9 mouse cellular contexts compared by ENCODE assay signal in the genomic region with DNA sequence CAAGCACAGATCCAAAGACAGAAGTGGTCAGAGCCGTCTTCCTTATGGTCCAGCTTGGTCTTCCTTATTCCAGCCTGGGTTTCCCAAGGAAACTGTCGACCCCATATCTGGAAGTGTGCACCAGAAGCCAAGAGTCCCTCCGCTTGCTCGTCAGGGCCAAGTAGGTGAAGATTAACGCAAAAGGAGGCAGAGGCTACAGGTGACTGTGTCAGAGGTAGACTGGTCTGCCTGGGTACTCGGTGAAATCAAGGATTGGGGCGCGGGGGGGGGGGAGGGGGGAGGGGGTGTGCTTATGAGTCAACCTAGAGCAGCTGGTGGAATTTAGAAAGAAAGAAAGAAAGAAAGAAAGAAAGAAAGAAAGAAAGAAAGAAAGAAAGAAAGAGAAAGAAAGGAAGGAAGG. TPM values are rescaled to one million over a fixed set of nuclear protein-coding genes. Genes with fewer than 3 reads are reported as not detected.
A peak's percentile ranks its signal among the peaks of the same experiment; 100 is the strongest.
DNase-seq lines count a peak whose midpoint lies in the region; ATAC-seq and TF ChIP-seq lines count a peak whose summit lies in the region.
"Had no signal": no experiment of that assay in that cellular context is flagged by ENCODE, and none has a peak within 500 bp of the region (broad histone marks: within the 10 kb centered on the region; RNA-seq: fewer than 3 reads in every experiment).

No protein-coding gene starts in this region.

- no peak for TF ChIP-seq CTCF in liver, adult 2 months (IDR thresholded peaks at IDR 0.05; ENCODE audit: low read depth, low read length)
- no peak for TF ChIP-seq CTCF in small intestine, adult 2 months (IDR thresholded peaks at IDR 0.05; ENCODE audit: extremely low read depth, insufficient read length, insufficient replicate concordance, low read depth, low read length)

- H3K27me3 ChIP-seq in liver, adult 2 months (ENCODE audit: control insufficient read depth, insufficient read depth, low read length), result no peaks in the 10 kb centered on the region
- peaks cover 48% of the 10 kb centered on the region for H3K27me3 ChIP-seq in forebrain, embryonic 14.5 days (replicated peaks; ENCODE audit: control insufficient read depth, insufficient read depth, low read length)
- H3K27me3 ChIP-seq in limb, embryonic 13.5 days, result peaks cover 81% of the 10 kb centered on the region
- peaks cover 30% of the 10 kb centered on the region for H3K27me3 ChIP-seq in small intestine, adult 2 months (ENCODE audit: control insufficient read depth, insufficient read depth, low read length)

- peak overlapping the region; percentile 41; the same call in 1 of the 2 replicates for H3K27ac ChIP-seq in liver, adult 2 months (replicated peaks; ENCODE audit: insufficient read depth, low read depth, low read length)
- H3K27ac ChIP-seq in forebrain, embryonic 14.5 days (ENCODE audit: low read depth, low read length), result no peak overlapping the region
- H3K27ac ChIP-seq in limb, embryonic 13.5 days, result no peak overlapping the region
- no peak overlapping the region for H3K27ac ChIP-seq in small intestine, adult 2 months (ENCODE audit: insufficient read depth, low read depth, low read length)

- DNase-seq in liver, adult 2 months (ENCODE audit: extremely low read depth, low read depth, low spot score), result peak; percentile 59
- DNase-seq in liver, result no peak
- no peak for DNase-seq in forebrain, embryonic 14.5 days (ENCODE audit: low spot score)
- no peak for DNase-seq in left cerebral cortex, postnatal 25 days (ENCODE audit: low spot score in 2 of 2)

- H3K9ac ChIP-seq in liver, adult 2 months (ENCODE audit: low read depth, low read length), result peak overlapping the region; percentile 30
- H3K9ac ChIP-seq in forebrain, embryonic 14.5 days (ENCODE audit: low read length), result no peak overlapping the region
- H3K9ac ChIP-seq in limb, embryonic 13.5 days, result no peak overlapping the region

- intact Hi-C loops in left cerebral cortex, postnatal 25 days (cut with DNase I), result loop anchor here (5.0 kb wide), 1 partner anchor 44 kb away; no protein-coding TSS in a partner anchor

- H3K4me1 ChIP-seq in liver, adult 2 months (ENCODE audit: control insufficient read depth, insufficient read depth, low read length), result peaks cover 19% of the 10 kb centered on the region
- peaks cover 13% of the 10 kb centered on the region for H3K4me1 ChIP-seq in forebrain, embryonic 14.5 days (ENCODE audit: control insufficient read depth, insufficient read depth, low read length)
- peaks cover 17% of the 10 kb centered on the region for H3K4me1 ChIP-seq in limb, embryonic 13.5 days
- H3K4me1 ChIP-seq in small intestine, adult 2 months (ENCODE audit: control insufficient read depth, insufficient read depth, insufficient read length, low read length), result peaks cover 3% of the 10 kb centered on the region

- no peaks in the 10 kb centered on the region for H3K79me2 ChIP-seq in liver, adult 2 months (ENCODE audit: control insufficient read depth, insufficient read depth, low read length)

- H3K4me2 ChIP-seq in forebrain, embryonic 14.5 days (ENCODE audit: low read length), result peak overlapping the region; percentile 33; the same call in 1 of the 2 replicates
- H3K4me2 ChIP-seq in limb, embryonic 13.5 days (replicated peaks), result peak overlapping the region; percentile 53

- ATAC-seq in forebrain, embryonic 14.5 days, result no peak
- ATAC-seq in limb, embryonic 13.5 days (ENCODE audit: low FRiP score, low read depth), result no peak
- ATAC-seq in megakaryocyte-erythroid progenitor cell, adult 5-6 weeks (replicated peaks; ENCODE audit: low FRiP score, low TSS enrichment, poor library complexity, severe bottlenecking), result no peak

- no peaks in the 10 kb centered on the region for H3K9me3 ChIP-seq in forebrain, embryonic 14.5 days (replicated peaks; ENCODE audit: control insufficient read depth, low read length)
- no peaks in the 10 kb centered on the region for H3K9me3 ChIP-seq in limb, embryonic 13.5 days

- no peaks in the 10 kb centered on the region for H3K36me3 ChIP-seq in liver, adult 2 months (ENCODE audit: control insufficient read depth, insufficient read depth, low read length)
- H3K36me3 ChIP-seq in forebrain, embryonic 14.5 days (ENCODE audit: control insufficient read depth, insufficient read depth, low read length), result no peaks in the 10 kb centered on the region
- H3K36me3 ChIP-seq in limb, embryonic 13.5 days, result no peaks in the 10 kb centered on the region
- H3K36me3 ChIP-seq in small intestine, adult 2 months (ENCODE audit: control insufficient read depth, insufficient read depth, low read length), result no peaks in the 10 kb centered on the region

- H3K4me3 ChIP-seq in liver, adult 2 months (ENCODE audit: insufficient read depth, low read depth, low read length), result no peak overlapping the region; the same call in 1 of the 2 replicates
- H3K4me3 ChIP-seq in forebrain, embryonic 14.5 days (ENCODE audit: low read depth, low read length), result peak overlapping the region; percentile 9; the same call in 1 of the 2 replicates
- H3K4me3 ChIP-seq in limb, embryonic 13.5 days, result peak overlapping the region; percentile 27
- peak overlapping the region; percentile 23; the same call in 1 of the 2 replicates for H3K4me3 ChIP-seq in small intestine, adult 2 months (ENCODE audit: low read depth, low read length)

- no peak for TF ChIP-seq POLR2A in liver, adult 2 months (IDR thresholded peaks at IDR 0.05; ENCODE audit: extremely low read depth, insufficient read depth, low read length)
- TF ChIP-seq POLR2A in small intestine, adult 2 months (IDR thresholded peaks at IDR 0.05; ENCODE audit: low read depth, low read length), result no peak

- WGBS in liver, adult 2 months, result 8% methylated on average over 8 of the region's 8 CpGs
- 9% methylated on average over 6 of the region's 8 CpGs for WGBS in forebrain, embryonic 14.5 days
- WGBS in limb, embryonic 13.5 days, result 12% methylated on average over 6 of the region's 8 CpGs
- 6% methylated on average over 7 of the region's 8 CpGs for WGBS in small intestine, adult 2 months

RNA-seq across cellular contexts. Expression of a gene that starts 0.4 kb away (rescaled TPM):
- total RNA-seq in liver, adult 2 months (2014; rRNA removed), result 0.67 and 9.8 TPM in 2 replicates
- polyA plus RNA-seq in liver, adult 2 months (2012; rRNA removed), result 2.6 and 3.7 TPM in 2 replicates
- polyA plus RNA-seq in forebrain, embryonic 14.5 days (2014; fragmentation: Nextera tagmentation; extraction: Ambion mirVana), result not detected in 2 replicates
- 0.52 and 0.59 TPM in 2 replicates for polyA plus RNA-seq in limb, embryonic 13.5 days (2015; fragmentation: Nextera tagmentation; extraction: Ambion mirVana)
- polyA plus RNA-seq in small intestine, adult 2 months (2012; rRNA removed), result not detected in 2 replicates
- total RNA-seq in megakaryocyte-erythroid progenitor cell, adult 5-6 weeks (2014; fragmentation: Nextera tagmentation), result not detected in 2 replicates
- not detected in 2 replicates for total RNA-seq in megakaryocyte-erythroid progenitor cell, adult 5-6 weeks (2017)
- not detected for total RNA-seq in left cerebral cortex, postnatal 25 days (2021)
- total RNA-seq: layer of hippocampus, adult 8-10 months had no signal
- polyA plus RNA-seq: spleen, adult 2 months had no signal

RNA-seq across cellular contexts. Expression of a gene that starts 16.8 kb away (rescaled TPM):
- not detected in 2 replicates for total RNA-seq in liver, adult 2 months (2014; rRNA removed)
- not detected in 2 replicates for polyA plus RNA-seq in liver, adult 2 months (2012; rRNA removed)
- polyA plus RNA-seq in forebrain, embryonic 14.5 days (2014; fragmentation: Nextera tagmentation; extraction: Ambion mirVana), result not detected in 2 replicates
- 6.8 and 9.1 TPM in 2 replicates for polyA plus RNA-seq in limb, embryonic 13.5 days (2015; fragmentation: Nextera tagmentation; extraction: Ambion mirVana)
- not detected in 2 replicates for polyA plus RNA-seq in small intestine, adult 2 months (2012; rRNA removed)
- not detected in 2 replicates for total RNA-seq in megakaryocyte-erythroid progenitor cell, adult 5-6 weeks (2014; fragmentation: Nextera tagmentation)
- not detected in 2 replicates for total RNA-seq in megakaryocyte-erythroid progenitor cell, adult 5-6 weeks (2017)
- not detected for total RNA-seq in left cerebral cortex, postnatal 25 days (2021)
- total RNA-seq: layer of hippocampus, adult 8-10 months had no signal
- polyA plus RNA-seq: spleen, adult 2 months had no signal

RNA-seq across cellular contexts. Expression of a gene that starts 21.0 kb away (rescaled TPM):
- total RNA-seq in liver, adult 2 months (2014; rRNA removed), result 25.0 and 25.7 TPM in 2 replicates
- 49.3 and 58.1 TPM in 2 replicates for polyA plus RNA-seq in liver, adult 2 months (2012; rRNA removed)
- 36.3 and 50.7 TPM in 2 replicates for polyA plus RNA-seq in forebrain, embryonic 14.5 days (2014; fragmentation: Nextera tagmentation; extraction: Ambion mirVana)
- 62.6 and 73.6 TPM in 2 replicates for polyA plus RNA-seq in limb, embryonic 13.5 days (2015; fragmentation: Nextera tagmentation; extraction: Ambion mirVana)
- polyA plus RNA-seq in small intestine, adult 2 months (2012; rRNA removed), result 77.6 and 146 TPM in 2 replicates
- total RNA-seq in megakaryocyte-erythroid progenitor cell, adult 5-6 weeks (2014; fragmentation: Nextera tagmentation), result 48.7 and 56.7 TPM in 2 replicates
- total RNA-seq in megakaryocyte-erythroid progenitor cell, adult 5-6 weeks (2017), result 23.4 and 38.9 TPM in 2 replicates
- 10 to 100 TPM; 87.4 to 98.2 TPM for total RNA-seq in left cerebral cortex, postnatal 25 days (2021)

RNA-seq across cellular contexts. Expression of a gene that starts 55.6 kb away (rescaled TPM):
- 3.4 and 3.8 TPM in 2 replicates for total RNA-seq in liver, adult 2 months (2014; rRNA removed)
- 5.6 and 7.3 TPM in 2 replicates for polyA plus RNA-seq in liver, adult 2 months (2012; rRNA removed)
- polyA plus RNA-seq in forebrain, embryonic 14.5 days (2014; fragmentation: Nextera tagmentation; extraction: Ambion mirVana), result 67.2 and 73.6 TPM in 2 replicates
- 89.1 and 93.5 TPM in 2 replicates for polyA plus RNA-seq in limb, embryonic 13.5 days (2015; fragmentation: Nextera tagmentation; extraction: Ambion mirVana)
- polyA plus RNA-seq in small intestine, adult 2 months (2012; rRNA removed), result 3.4 and 4.3 TPM in 2 replicates
- total RNA-seq in megakaryocyte-erythroid progenitor cell, adult 5-6 weeks (2014; fragmentation: Nextera tagmentation), result 170 and 201 TPM in 2 replicates
- 271 and 318 TPM in 2 replicates for total RNA-seq in megakaryocyte-erythroid progenitor cell, adult 5-6 weeks (2017)
- total RNA-seq in left cerebral cortex, postnatal 25 days (2021), result 10 to 100 TPM; 40.1 to 41.8 TPM
